Mouse (Mus musculus): ENCODE measurements around the gene Ube4a. TPM values are rescaled to one million over a fixed set of nuclear protein-coding genes. Genes with fewer than 3 reads are reported as not detected.

Ube4a gene
- polyA plus RNA-seq, 1 experiment from 2014 or later = 33.5 TPM

DNA sequence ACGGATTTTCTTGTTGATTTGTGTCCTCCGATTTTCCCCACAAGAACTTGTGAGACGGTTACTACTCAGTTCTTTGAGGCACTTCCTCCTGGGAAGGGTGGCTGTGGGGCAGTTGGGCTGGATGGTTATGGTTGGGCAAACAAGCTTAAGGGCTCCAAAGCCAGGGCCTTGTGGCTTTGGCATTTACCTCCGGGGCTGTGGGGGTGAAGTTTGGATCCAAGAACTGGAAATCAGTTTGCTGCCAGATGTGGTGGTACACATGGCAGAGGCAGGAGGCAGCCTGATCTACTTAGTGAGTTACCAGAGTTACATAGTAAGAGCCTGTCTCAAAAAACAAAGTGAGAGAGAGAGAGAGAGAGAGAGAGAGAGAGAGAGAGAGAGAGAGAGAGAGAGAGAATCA, 61.5 kb downstream of the Ube4a start:
- Histone ChIP-seq H3K36me3 (ENCODE audit: control insufficient read depth, insufficient read depth, low read length) (no peaks in the 10 kb centered on the region), H3K4me2 (ENCODE audit: low read length) (no peak overlapping the region), H3K4me1 (ENCODE audit: control insufficient read depth, insufficient read depth, low read length) (no peaks in the 10 kb centered on the region), H3K27ac (ENCODE audit: low read length) (no peak overlapping the region), H3K9ac (ENCODE audit: low read depth, low read length) (no peak overlapping the region), H3K27me3 (ENCODE audit: control insufficient read depth, insufficient read depth, low read depth, low read length) (no peaks in the 10 kb centered on the region), H3K9me3 (replicated peaks; ENCODE audit: control insufficient read depth, low read length, poor library complexity, severe bottlenecking) (no peaks in the 10 kb centered on the region), H3K4me3 (ENCODE audit: low read depth, low read length) (no peak overlapping the region)
- ATAC-seq = no peak
- WGBS = 86% methylated on average over 4 of the region's 4 CpGs

DNA sequence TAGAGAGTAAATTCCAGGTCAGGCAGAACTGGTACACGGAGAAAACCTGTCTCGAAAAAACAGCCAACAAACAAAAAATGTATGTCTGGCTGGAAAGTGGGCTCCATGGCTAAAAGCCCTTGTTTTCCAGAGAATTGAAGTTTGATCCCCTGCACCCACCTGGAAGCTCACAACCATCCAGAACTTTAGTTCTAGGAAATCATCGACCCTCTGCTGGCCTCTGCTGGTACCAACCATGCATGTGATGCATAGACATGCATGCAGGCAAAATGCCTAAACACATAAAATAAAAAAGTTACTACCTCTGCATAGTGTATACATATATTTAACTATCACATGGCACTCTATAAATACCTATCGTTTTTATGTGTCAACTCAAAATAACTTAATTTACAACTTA, 65.0 kb downstream of the Ube4a start:
- H3K4me1 ChIP-seq (ENCODE audit: control insufficient read depth, insufficient read depth, low read length) = no peaks in the 10 kb centered on the region
- ATAC-seq = no peak

DNA sequence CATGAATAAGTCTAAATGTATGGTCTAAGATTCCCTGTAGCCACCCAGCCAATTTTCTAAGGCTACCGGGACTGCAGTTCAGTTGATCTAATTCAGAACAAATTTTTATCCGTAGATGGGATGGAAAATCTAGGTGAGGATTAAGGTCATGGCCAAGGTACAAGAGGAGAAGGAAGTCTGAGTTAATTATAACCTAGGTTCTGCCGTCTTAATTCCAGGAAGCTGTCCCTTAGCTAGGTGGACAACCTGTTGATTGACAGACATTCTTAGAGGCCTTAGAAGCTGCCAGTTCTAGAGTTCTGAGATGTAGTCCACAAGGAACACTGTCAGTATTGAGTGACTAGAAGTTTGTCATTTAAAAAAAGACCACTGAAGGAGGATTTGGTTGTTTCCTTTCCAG, 65.7 kb downstream of the Ube4a start:
- H3K9ac ChIP-seq (ENCODE audit: low read depth, low read length) = no peak overlapping the region
- ATAC-seq = no peak
- 85% methylated on average over 3 of the region's 3 CpGs for WGBS
- no peaks in the 10 kb centered on the region for H3K36me3 ChIP-seq (ENCODE audit: control insufficient read depth, insufficient read depth, low read length)
- H3K27ac ChIP-seq (ENCODE audit: low read length) = no peak overlapping the region
- H3K4me3 ChIP-seq (ENCODE audit: low read depth, low read length) = no peak overlapping the region
- H3K27me3 ChIP-seq (ENCODE audit: control insufficient read depth, insufficient read depth, low read depth, low read length) = no peaks in the 10 kb centered on the region
- H3K4me1 ChIP-seq (ENCODE audit: control insufficient read depth, insufficient read depth, low read length) = no peaks in the 10 kb centered on the region
- no peak overlapping the region for H3K4me2 ChIP-seq (ENCODE audit: low read length)
- no peaks in the 10 kb centered on the region for H3K9me3 ChIP-seq (replicated peaks; ENCODE audit: control insufficient read depth, low read length, poor library complexity, severe bottlenecking)

More for the DNA sequence above, 65.0 kb downstream of the Ube4a start:
- Histone ChIP-seq H3K27me3 (ENCODE audit: control insufficient read depth, insufficient read depth, low read depth, low read length) (no peaks in the 10 kb centered on the region), H3K9me3 (replicated peaks; ENCODE audit: control insufficient read depth, low read length, poor library complexity, severe bottlenecking) (no peaks in the 10 kb centered on the region), H3K27ac (ENCODE audit: low read length) (no peak overlapping the region), H3K4me3 (ENCODE audit: low read depth, low read length) (no peak overlapping the region), H3K9ac (ENCODE audit: low read depth, low read length) (no peak overlapping the region), H3K36me3 (ENCODE audit: control insufficient read depth, insufficient read depth, low read length) (no peaks in the 10 kb centered on the region), H3K4me2 (ENCODE audit: low read length) (no peak overlapping the region)
- 71% methylated on average over 4 of the region's 4 CpGs for WGBS

DNA sequence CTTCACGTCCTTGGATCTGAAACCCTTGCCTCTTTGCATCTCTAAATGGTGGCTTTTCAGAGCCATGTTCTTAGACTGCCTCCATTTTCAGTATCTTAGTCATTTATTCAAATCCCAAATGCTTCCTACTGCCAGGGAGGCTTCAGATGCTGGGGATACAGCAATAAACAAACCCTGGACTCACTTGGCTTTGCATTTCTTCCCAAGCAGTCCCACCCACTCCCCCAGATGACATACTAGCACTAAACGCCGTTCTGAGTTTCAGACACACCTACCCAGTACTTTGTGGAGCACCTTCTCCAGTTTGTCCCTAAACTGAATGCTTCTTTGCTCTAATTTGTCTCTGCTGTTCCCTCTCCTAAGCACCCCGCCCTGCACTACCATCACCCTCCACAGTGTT, 68.4 kb downstream of the Ube4a start:
- no peak for ATAC-seq
- Histone ChIP-seq H3K9ac (ENCODE audit: low read depth, low read length) (no peak overlapping the region), H3K4me2 (ENCODE audit: low read length) (no peak overlapping the region), H3K27me3 (ENCODE audit: control insufficient read depth, insufficient read depth, low read depth, low read length) (no peaks in the 10 kb centered on the region), H3K36me3 (ENCODE audit: control insufficient read depth, insufficient read depth, low read length) (no peaks in the 10 kb centered on the region), H3K9me3 (replicated peaks; ENCODE audit: control insufficient read depth, low read length, poor library complexity, severe bottlenecking) (no peaks in the 10 kb centered on the region), H3K4me1 (ENCODE audit: control insufficient read depth, insufficient read depth, low read length) (no peaks in the 10 kb centered on the region), H3K27ac (ENCODE audit: low read length) (no peak overlapping the region), H3K4me3 (ENCODE audit: low read depth, low read length) (no peak overlapping the region)
- 75% methylated on average over 4 of the region's 4 CpGs for WGBS

DNA sequence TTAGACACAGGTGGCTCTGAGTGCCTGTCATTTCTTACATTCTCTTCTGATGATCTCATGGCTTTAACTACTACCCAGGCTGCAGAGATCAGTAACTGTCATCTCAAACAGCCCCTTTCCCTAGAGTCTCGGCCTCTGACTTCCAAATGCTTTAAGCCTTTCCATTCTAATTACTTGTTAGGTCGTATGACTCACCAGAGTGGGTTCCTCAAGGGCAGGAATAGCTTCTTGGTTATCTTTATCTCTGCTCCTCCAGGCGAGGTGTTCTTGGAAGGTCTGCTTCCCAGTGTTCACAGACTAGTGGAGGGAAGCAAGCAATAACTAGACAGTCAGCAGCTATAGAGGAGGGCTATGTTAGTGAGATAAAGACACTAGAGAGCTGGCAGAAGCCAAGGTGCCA, 72.7 kb downstream of the Ube4a start:
- Histone ChIP-seq H3K36me3 (ENCODE audit: control insufficient read depth, insufficient read depth, low read length) (no peaks in the 10 kb centered on the region), H3K4me2 (ENCODE audit: low read length) (no peak overlapping the region), H3K9ac (ENCODE audit: low read depth, low read length) (no peak overlapping the region), H3K27ac (ENCODE audit: low read length) (no peak overlapping the region), H3K27me3 (ENCODE audit: control insufficient read depth, insufficient read depth, low read depth, low read length) (no peaks in the 10 kb centered on the region), H3K4me3 (ENCODE audit: low read depth, low read length) (no peak overlapping the region), H3K9me3 (replicated peaks; ENCODE audit: control insufficient read depth, low read length, poor library complexity, severe bottlenecking) (no peaks in the 10 kb centered on the region), H3K4me1 (ENCODE audit: control insufficient read depth, insufficient read depth, low read length) (no peaks in the 10 kb centered on the region)
- WGBS = 81% methylated on average over 3 of the region's 3 CpGs
- no peak for ATAC-seq

DNA sequence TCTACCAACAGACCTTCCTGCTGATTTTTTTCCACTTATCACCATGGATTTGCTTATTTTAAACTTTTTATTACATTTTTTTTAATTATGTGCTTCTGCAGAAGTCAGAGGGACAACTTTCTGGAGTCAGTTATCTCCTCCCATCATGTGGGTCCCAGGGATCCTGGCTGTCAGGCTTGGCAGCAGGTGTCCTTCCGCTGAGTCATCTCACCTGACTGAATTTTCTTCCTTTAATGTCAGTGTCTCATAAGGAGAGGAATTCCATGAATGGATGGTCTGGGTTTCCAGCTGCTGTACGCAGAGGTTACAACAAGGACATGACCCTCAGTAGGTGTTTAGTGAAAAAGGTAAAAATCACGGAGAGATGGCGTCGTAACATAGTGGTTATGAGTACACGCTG, 74.2 kb downstream of the Ube4a start:
- no peaks in the 10 kb centered on the region for H3K27me3 ChIP-seq (ENCODE audit: control insufficient read depth, insufficient read depth, low read depth, low read length)
- H3K9ac ChIP-seq (ENCODE audit: low read depth, low read length) = no peak overlapping the region
- no peaks in the 10 kb centered on the region for H3K9me3 ChIP-seq (replicated peaks; ENCODE audit: control insufficient read depth, low read length, poor library complexity, severe bottlenecking)
- H3K27ac ChIP-seq (ENCODE audit: low read length) = no peak overlapping the region
- WGBS = 89% methylated on average over 6 of the region's 6 CpGs
- no peak for ATAC-seq
- no peak overlapping the region for H3K4me2 ChIP-seq (ENCODE audit: low read length)
- no peaks in the 10 kb centered on the region for H3K36me3 ChIP-seq (ENCODE audit: control insufficient read depth, insufficient read depth, low read length)
- no peaks in the 10 kb centered on the region for H3K4me1 ChIP-seq (ENCODE audit: control insufficient read depth, insufficient read depth, low read length)
- no peak overlapping the region for H3K4me3 ChIP-seq (ENCODE audit: low read depth, low read length)

DNA sequence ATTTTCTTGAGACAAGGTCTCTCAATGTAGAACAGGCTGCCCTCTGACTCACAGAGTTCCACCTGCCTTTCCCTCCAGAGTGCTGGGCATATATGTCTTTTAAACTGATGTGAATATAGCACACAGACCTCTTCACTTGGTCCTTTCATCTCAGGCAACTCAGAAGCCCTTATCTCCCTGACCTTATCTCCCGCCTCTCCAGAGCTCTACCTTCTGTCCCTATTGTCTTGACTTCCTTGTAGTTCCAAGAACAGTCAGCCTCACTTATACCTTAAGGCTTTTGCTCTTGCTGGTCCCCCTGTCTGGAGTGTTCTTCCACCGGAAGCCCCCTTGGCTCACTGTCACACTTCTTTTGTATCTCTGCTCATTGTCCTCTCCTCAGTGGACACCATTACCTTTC, 75.3 kb downstream of the Ube4a start:
- Histone ChIP-seq H3K9me3 (replicated peaks; ENCODE audit: control insufficient read depth, low read length, poor library complexity, severe bottlenecking) (no peaks in the 10 kb centered on the region), H3K4me3 (ENCODE audit: low read depth, low read length) (no peak overlapping the region), H3K4me2 (ENCODE audit: low read length) (no peak overlapping the region), H3K27ac (ENCODE audit: low read length) (no peak overlapping the region), H3K36me3 (ENCODE audit: control insufficient read depth, insufficient read depth, low read length) (no peaks in the 10 kb centered on the region), H3K4me1 (ENCODE audit: control insufficient read depth, insufficient read depth, low read length) (no peaks in the 10 kb centered on the region), H3K9ac (ENCODE audit: low read depth, low read length) (no peak overlapping the region), H3K27me3 (ENCODE audit: control insufficient read depth, insufficient read depth, low read depth, low read length) (no peaks in the 10 kb centered on the region)
- WGBS = 57% methylated on average over 2 of the region's 2 CpGs
- no peak for ATAC-seq

DNA sequence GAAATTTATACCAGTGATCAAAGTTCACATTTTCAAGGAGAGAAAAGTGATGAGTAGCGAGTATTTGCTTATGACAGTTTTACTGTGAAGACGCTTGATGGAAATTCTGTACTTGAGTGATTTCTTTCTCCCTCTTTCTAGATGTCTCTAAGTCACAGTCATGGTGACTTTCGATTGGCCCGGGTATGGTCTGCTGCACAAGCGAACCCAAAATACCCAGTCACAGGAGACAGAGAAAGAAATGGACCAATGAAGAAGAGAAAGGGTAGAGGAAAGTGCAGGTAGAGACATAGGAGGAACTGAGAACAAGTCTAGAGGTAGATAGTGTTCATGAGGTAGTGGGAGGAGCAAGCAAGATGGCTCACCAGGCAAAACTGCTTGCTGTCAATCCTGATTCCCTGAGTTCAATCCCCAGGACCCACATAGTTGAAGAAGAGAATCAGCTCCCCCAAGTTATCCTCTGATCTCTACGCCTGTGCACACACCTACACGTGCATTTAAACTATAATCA, 77.2 kb downstream of the Ube4a start:
- no peaks in the 10 kb centered on the region for H3K36me3 ChIP-seq (ENCODE audit: control insufficient read depth, insufficient read depth, low read length)
- no peaks in the 10 kb centered on the region for H3K9me3 ChIP-seq (replicated peaks; ENCODE audit: control insufficient read depth, low read length, poor library complexity, severe bottlenecking)
- 85% methylated on average over 7 of the region's 7 CpGs for WGBS
- ATAC-seq = no peak
- no peak overlapping the region for H3K27ac ChIP-seq (ENCODE audit: low read length)
- H3K4me1 ChIP-seq (ENCODE audit: control insufficient read depth, insufficient read depth, low read length) = 0 out of 2 replicates have a peak, but pooled peaks cover 3% of the 10 kb centered on the region
- no peak overlapping the region for H3K4me3 ChIP-seq (ENCODE audit: low read depth, low read length)
- no peak overlapping the region for H3K9ac ChIP-seq (ENCODE audit: low read depth, low read length)
- H3K4me2 ChIP-seq (ENCODE audit: low read length) = no peak overlapping the region
- H3K27me3 ChIP-seq (ENCODE audit: control insufficient read depth, insufficient read depth, low read depth, low read length) = no peaks in the 10 kb centered on the region

DNA sequence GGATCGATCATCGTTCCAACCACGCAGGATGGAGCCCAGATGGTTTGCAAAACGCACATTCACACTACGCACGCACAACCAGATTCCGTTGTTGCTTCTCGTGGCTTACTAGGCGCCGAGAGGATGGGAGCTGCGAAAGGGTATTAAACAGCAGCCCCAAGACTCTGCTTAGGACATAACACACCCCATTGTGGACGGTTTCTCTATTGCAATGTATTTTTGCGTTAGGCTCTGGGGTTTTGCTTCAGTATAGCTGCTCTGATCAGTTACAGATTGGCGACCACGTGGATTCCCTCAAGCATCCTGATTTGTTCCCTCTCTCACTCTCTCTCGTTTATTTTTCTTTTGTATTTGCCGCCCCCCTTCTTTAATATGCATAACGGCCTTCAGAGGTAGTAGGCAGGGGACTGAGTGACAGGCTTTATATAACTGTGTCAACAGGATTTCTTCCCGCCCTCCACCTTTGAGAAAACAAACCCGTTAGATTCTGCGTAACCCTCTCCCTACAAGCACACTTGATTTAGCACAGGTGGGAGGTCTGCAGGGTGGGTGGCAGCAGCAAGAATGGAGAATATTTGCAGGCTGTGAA, 82.3 kb downstream of the Ube4a start:
- Histone ChIP-seq H3K27ac (ENCODE audit: low read length) (peak overlapping the region; percentile 98), H3K27me3 (ENCODE audit: control insufficient read depth, insufficient read depth, low read depth, low read length) (no peaks in the 10 kb centered on the region), H3K4me1 (ENCODE audit: control insufficient read depth, insufficient read depth, low read length) (peaks cover 20% of the 10 kb centered on the region), H3K9me3 (replicated peaks; ENCODE audit: control insufficient read depth, low read length, poor library complexity, severe bottlenecking) (no peaks in the 10 kb centered on the region), H3K9ac (ENCODE audit: low read depth, low read length) (peak overlapping the region; percentile 89), H3K36me3 (ENCODE audit: control insufficient read depth, insufficient read depth, low read length) (no peaks in the 10 kb centered on the region), H3K4me3 (ENCODE audit: low read depth, low read length) (peak overlapping the region; percentile 78), H3K4me2 (ENCODE audit: low read length) (peak overlapping the region; percentile 92)
- peak; percentile 33 for ATAC-seq
- 0% methylated on average over 21 of the region's 21 CpGs for WGBS

All from midbrain, embryonic 16.5 days (tissue).